Mouse (Mus musculus) intestine, postnatal 0 days (tissue): ENCODE measurements around the gene F11r. TPM values are rescaled to one million over a fixed set of nuclear protein-coding genes. Genes with fewer than 3 reads are reported as not detected.

Experiments used
- ATAC-seq: fragments of 200-750 bp; cut with Nextera tagmentation; 2 replicates; pipeline ENCODE4 v1.8.0; 2017; ENCODE audit warnings: mild to moderate bottlenecking, moderate TSS enrichment, moderate library complexity
- H3K27ac ChIP-seq: fragments of 300-500 bp; sonication (generic); 2 replicates; pipeline ENCODE4 v1.5.1; 2014; ENCODE audit warnings: mild to moderate bottlenecking, low read depth, low read length, moderate library complexity
- H3K27me3 ChIP-seq: fragments of 300-500 bp; sonication (generic); replicated peaks from 2 replicates; pipeline ENCODE4 v1.6.1; 2014; ENCODE audit warnings: low read length, mixed read lengths; ENCODE audit not compliant: control insufficient read depth, insufficient read depth
- H3K36me3 ChIP-seq: fragments of 300-500 bp; sonication (generic); 2 replicates; pipeline ENCODE4 v1.6.1; 2014; ENCODE audit warnings: mild to moderate bottlenecking, moderate library complexity; ENCODE audit not compliant: control insufficient read depth, insufficient read depth
- H3K4me1 ChIP-seq: fragments of 300-500 bp; sonication (generic); replicated peaks from 2 replicates; pipeline ENCODE4 v1.6.1; 2014; ENCODE audit warnings: antibody characterized with exemption, low read length, mixed read lengths; ENCODE audit not compliant: control insufficient read depth, insufficient read depth
- H3K4me2 ChIP-seq: fragments of 300-500 bp; sonication (generic); replicated peaks from 2 replicates; pipeline ENCODE4 v1.6.1; 2014; ENCODE audit warnings: low read depth, mild to moderate bottlenecking, moderate library complexity
- H3K4me3 ChIP-seq: fragments of 300-500 bp; sonication (generic); 2 replicates; pipeline ENCODE4 v1.5.1; 2014; ENCODE audit warnings: low read depth, low read length
- H3K9ac ChIP-seq: fragments of 300-500 bp; sonication (generic); 2 replicates; pipeline ENCODE4 v1.6.1; 2014; ENCODE audit warnings: mild to moderate bottlenecking, low read depth, low read length
- H3K9me3 ChIP-seq: fragments of 300-500 bp; sonication (generic); 2 replicates; pipeline ENCODE4 v1.6.1; 2016; ENCODE audit warnings: mixed run types; ENCODE audit not compliant: control insufficient read depth
- CTCF ChIP-seq: sonication (generic); IDR thresholded peaks from 2 replicates; pipeline ENCODE4 v1.5.1; 2016; ENCODE audit warnings: low read depth, mild to moderate bottlenecking, control low read depth, antibody characterized with exemption, moderate library complexity
- WGBS: fragments of 180-500 bp; shearing (Covaris S2); extraction: QIAGEN DNeasy Blood & Tissue Kit; methylation state at CpG from one replicate; pipeline ENCODE4 v1.1.7; 2014; 5-methylcytosine and 5-hydroxymethylcytosine counted together
- polyA plus RNA-seq: library from polyadenylated mRNA; unstranded; fragments of >200 nt; fragmentation: Nextera tagmentation; extraction: Ambion mirVana; gene quantifications from 2 replicates; pipeline ENCODE4 v1.2.1, GENCODE M21; 2015

F11r gene
- polyA plus RNA-seq, 1 experiment from 2014 or later: 72.5 TPM

DNA sequence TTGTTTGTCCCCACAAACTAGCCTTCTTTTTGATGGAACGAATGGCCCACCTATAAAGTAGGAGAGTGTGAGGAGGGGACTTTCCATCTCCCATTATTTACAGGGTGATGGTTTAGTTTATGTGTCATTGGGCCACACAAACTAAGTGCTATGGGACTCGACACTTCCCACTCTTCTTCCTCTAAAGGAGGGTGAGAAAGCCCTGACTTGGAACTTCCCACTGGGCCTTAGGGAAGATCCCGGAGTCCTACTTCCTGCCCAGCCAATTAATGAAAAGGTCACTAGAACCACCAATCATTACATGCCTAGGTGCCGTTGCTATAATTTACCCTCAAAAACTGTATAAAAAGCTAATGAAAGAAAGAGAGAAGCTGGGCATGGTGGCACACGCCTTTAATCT lies 5.2 kb upstream of the F11r start:
- H3K4me2 ChIP-seq: no peak overlapping the region
- peaks cover 7% of the 10 kb centered on the region; the same call in 1 of the 2 replicates for H3K4me1 ChIP-seq
- no peaks in the 10 kb centered on the region for H3K27me3 ChIP-seq
- ATAC-seq: no peak
- H3K9me3 ChIP-seq: no peaks in the 10 kb centered on the region
- no peaks in the 10 kb centered on the region for H3K36me3 ChIP-seq
- no peak overlapping the region for H3K27ac ChIP-seq
- H3K9ac ChIP-seq: no peak overlapping the region
- H3K4me3 ChIP-seq: no peak overlapping the region
- WGBS: 81% methylated on average over 5 of the region's 5 CpGs
- TF ChIP-seq CTCF: no peak

DNA sequence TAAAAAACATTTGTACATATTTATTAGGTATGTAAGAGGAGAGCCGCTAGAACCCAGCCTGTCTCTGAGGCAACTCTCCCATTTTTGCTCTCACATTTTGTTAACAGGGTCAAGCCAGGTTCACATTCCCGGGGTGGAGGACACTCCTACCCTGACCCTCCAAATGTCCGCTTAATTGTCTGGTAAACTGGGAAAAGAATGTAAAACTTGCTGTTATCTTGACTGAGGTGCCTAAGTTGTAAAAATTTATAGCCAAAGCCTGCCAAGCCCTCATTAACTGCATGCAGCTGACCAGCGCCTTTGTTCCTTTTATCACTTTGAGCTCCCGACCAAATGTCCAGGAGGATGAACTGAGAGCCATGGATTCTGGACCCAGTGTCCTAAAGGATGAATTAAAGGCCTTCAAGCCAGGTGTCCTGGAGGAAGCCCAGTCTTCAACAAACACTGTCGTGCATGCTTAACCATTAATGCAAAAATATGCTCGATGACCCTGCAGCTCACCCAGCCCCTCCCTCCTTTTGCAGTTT lies 2.0 kb upstream of the F11r start:
- Histone ChIP-seq H3K9me3 (no peaks in the 10 kb centered on the region), H3K27me3 (no peaks in the 10 kb centered on the region), H3K27ac (no peak overlapping the region), H3K4me1 (peaks cover 17% of the 10 kb centered on the region), H3K9ac (no peak overlapping the region), H3K36me3 (no peaks in the 10 kb centered on the region), H3K4me2 (no peak overlapping the region), H3K4me3 (no peak overlapping the region)
- no peak for ATAC-seq
- no peak for TF ChIP-seq CTCF
- 16% methylated on average over 7 of the region's 7 CpGs for WGBS

DNA sequence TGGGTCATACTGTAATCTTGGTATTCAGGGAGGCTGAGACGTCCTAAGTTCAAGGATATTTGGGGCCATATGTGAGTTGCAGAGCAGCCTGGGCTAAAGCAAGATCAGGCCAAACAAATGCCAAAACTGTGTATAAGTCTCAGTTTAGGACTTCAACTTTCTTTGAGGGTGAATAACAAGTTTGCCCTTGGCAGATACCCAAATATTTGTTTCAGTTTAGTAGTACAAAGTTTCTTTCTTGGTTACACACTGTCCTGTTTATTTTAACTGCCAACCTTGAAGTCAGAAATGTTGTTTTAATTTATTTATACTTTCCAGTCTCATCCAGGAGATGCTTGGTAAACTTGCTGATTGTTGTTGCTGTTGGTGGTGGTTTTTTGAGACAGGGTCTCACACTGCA lies 1.4 kb upstream of the F11r start:
- Histone ChIP-seq H3K4me2 (no peak overlapping the region), H3K36me3 (no peaks in the 10 kb centered on the region), H3K4me1 (peaks cover 19% of the 10 kb centered on the region), H3K27ac (no peak overlapping the region), H3K4me3 (no peak overlapping the region), H3K27me3 (no peaks in the 10 kb centered on the region), H3K9ac (no peak overlapping the region), H3K9me3 (no peaks in the 10 kb centered on the region)
- no peak for TF ChIP-seq CTCF
- WGBS: 23% methylated on average over 1 of the region's 1 CpGs
- no peak for ATAC-seq

DNA sequence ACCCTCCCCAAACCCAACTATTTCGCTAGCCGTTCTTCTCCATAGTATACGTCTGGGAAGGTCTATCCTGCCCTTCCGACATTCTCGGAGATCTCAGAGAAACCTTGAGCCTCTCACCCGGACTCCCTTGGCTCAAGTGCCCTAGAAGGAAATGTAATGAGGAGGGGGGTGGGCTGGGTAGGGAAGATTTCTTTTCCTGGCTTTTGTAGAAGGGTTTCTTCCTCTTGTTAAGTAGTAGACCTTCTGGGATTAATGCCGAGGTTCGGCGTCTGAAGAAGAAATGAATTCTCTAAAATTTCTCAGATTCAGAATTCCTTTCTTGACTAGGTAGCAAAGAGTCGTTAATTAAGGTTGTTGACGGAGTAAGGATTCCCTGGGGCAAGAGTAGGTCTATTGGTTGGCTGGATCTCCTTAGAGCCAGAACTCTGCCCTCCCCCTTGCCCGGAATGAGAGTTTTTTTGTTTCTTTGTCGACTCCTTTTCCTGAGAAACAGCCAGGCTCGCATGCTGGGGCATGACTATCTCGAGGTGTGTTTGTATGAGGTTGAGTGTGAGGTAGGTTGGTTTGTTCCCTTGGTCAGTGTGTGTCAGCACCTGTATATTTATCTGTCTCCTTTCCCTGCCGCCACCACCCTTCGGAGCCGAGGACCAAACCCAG lies 807 bp downstream of the F11r start:
- ATAC-seq: no peak
- TF ChIP-seq CTCF: no peak
- Histone ChIP-seq H3K9me3 (no peaks in the 10 kb centered on the region), H3K4me2 (peak overlapping the region; percentile 70), H3K9ac (peak overlapping the region; percentile 57), H3K27me3 (no peaks in the 10 kb centered on the region), H3K27ac (peak overlapping the region; percentile 86), H3K4me1 (peaks cover 26% of the 10 kb centered on the region), H3K36me3 (no peaks in the 10 kb centered on the region), H3K4me3 (peak overlapping the region; percentile 59)
- WGBS: 4% methylated on average over 18 of the region's 18 CpGs

DNA sequence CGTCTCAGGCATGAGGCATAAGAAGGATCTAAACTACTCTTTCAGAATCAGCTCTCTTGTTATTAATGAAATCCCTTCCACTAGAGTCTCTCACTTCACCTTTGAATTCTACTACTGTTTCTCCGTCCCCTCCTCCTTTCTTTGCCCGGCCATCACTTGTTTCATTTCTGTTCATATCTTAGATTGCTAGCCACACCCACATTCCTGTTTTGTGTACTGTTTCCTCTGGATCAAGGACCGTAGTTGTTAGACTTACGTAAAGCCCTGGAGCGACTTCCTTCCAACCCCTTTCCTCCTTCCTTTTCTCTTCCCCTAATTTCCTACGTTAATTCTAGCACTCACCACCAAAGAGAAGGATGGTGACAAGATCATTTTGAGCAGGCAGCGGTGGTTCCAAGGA lies 1.7 kb downstream of the F11r start:
- H3K4me1 ChIP-seq: peaks cover 26% of the 10 kb centered on the region
- H3K36me3 ChIP-seq: no peaks in the 10 kb centered on the region
- no peak for TF ChIP-seq CTCF
- peak overlapping the region; percentile 70 for H3K4me2 ChIP-seq
- peak overlapping the region; percentile 59 for H3K4me3 ChIP-seq
- peak overlapping the region; percentile 86 for H3K27ac ChIP-seq
- no peak for ATAC-seq
- WGBS: 21% methylated on average over 8 of the region's 8 CpGs
- no peaks in the 10 kb centered on the region for H3K9me3 ChIP-seq
- H3K27me3 ChIP-seq: no peaks in the 10 kb centered on the region
- H3K9ac ChIP-seq: no peak overlapping the region

DNA sequence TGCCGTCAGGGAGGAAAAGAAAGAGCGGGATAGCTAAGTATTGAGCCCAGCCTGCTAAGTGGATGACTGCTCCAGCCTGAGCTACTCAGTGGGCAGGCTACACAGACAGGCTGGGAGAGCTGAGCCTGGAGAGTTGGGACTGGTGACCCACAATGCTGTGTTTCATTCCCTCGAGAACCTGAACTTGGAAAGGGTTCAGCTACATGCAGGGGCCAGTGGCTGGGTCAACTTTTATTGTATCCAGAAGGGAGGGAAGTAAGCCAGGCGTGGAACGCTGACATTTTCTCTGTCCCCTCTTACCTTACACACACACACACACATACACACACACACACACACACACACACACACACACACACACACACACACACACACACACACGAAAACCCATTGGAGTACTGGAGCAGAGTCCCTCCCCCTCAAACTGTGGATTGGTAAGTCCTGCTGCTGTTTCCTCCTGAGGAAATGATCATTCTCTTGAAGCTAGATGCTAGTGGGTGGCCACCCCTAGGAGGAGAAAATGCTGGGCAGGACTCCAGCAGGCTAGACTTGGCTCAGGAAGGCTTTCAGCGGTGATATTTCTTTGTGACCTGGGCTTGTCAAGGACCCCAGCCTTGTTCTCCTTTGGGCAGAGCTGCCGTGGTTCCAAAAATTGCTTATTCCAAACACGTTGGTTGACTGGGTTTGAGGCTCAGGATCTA lies 2.8 kb downstream of the F11r start:
- TF ChIP-seq CTCF: peak; percentile 15; the same call in 1 of the 2 replicates
- no peak for ATAC-seq
- Histone ChIP-seq H3K9me3 (no peaks in the 10 kb centered on the region), H3K4me3 (peak overlapping the region; percentile 59), H3K27me3 (no peaks in the 10 kb centered on the region), H3K27ac (peak overlapping the region; percentile 73), H3K4me2 (peak overlapping the region; percentile 70), H3K9ac (peak overlapping the region; percentile 42; the same call in 1 of the 2 replicates), H3K36me3 (no peaks in the 10 kb centered on the region), H3K4me1 (peaks cover 26% of the 10 kb centered on the region)
- 12% methylated on average over 9 of the region's 9 CpGs for WGBS
